Mouse (Mus musculus) kidney, adult 2 months (tissue): ENCODE results near the gene Rasa2. TPM values are rescaled to one million over a fixed set of nuclear protein-coding genes. Genes with fewer than 3 reads are reported as not detected.
A peak's percentile ranks its signal among the peaks of the same experiment; 100 is the strongest.

Source experiments
- DNase-seq: peaks from one replicate; pipeline ENCODE4 v3.0.0; 2021
- H3K27ac ChIP-seq: fragments of 200-500 bp; 2 replicates; pipeline ENCODE4 v1.5.1; 2012; ENCODE audit warnings: low read depth, low read length, control low read depth, inconsistent platforms; ENCODE audit not compliant: insufficient read depth
- H3K27me3 ChIP-seq: fragments of 200-500 bp; replicated peaks from 2 replicates; pipeline ENCODE4 v1.6.1; 2012; ENCODE audit warnings: mild to moderate bottlenecking, moderate library complexity, low read length, inconsistent platforms; ENCODE audit not compliant: control insufficient read depth, insufficient read depth
- H3K36me3 ChIP-seq: fragments of 200-500 bp; 2 replicates; pipeline ENCODE4 v1.6.1; 2012; ENCODE audit warnings: mild to moderate bottlenecking, moderate library complexity, low read length, inconsistent platforms; ENCODE audit not compliant: control insufficient read depth, insufficient read depth
- H3K4me1 ChIP-seq: fragments of 200-500 bp; 2 replicates; pipeline ENCODE4 v1.6.1; 2011; ENCODE audit warnings: low read length; ENCODE audit not compliant: control insufficient read depth, insufficient read depth
- H3K4me3 ChIP-seq: fragments of 200-500 bp; 2 replicates; pipeline ENCODE4 v1.5.1; 2011; ENCODE audit warnings: mild to moderate bottlenecking, low read depth, low read length, control low read depth; ENCODE audit not compliant: insufficient read depth
- CTCF ChIP-seq: fragments of 200-500 bp; conservative IDR thresholded peaks from 2 replicates; pipeline ENCODE4 v1.5.1; 2011; ENCODE audit warnings: low read depth, mild to moderate bottlenecking, control low read depth, low read length, moderate library complexity, mixed read lengths; ENCODE audit not compliant: insufficient read depth, insufficient read length
- POLR2A ChIP-seq: fragments of 200-500 bp; IDR thresholded peaks from one replicate; pipeline ENCODE4 v1.6.1; 2011; ENCODE audit warnings: low read depth, low read length, control low read depth
- WGBS: fragments of 180-500 bp; shearing (Covaris S2); methylation state at CpG from one replicate; pipeline ENCODE4 v1.1.7; 2018; 5-methylcytosine and 5-hydroxymethylcytosine counted together
- polyA plus RNA-seq: library from polyadenylated mRNA; depleted of rRNA; stranded (reverse); fragments of >200 nt; gene quantifications from 2 replicates; pipeline ENCODE4 v1.2.3, GENCODE M21; 2012

The Rasa2 gene
- polyA plus RNA-seq, 1 experiment = 3.5 TPM

DNA sequence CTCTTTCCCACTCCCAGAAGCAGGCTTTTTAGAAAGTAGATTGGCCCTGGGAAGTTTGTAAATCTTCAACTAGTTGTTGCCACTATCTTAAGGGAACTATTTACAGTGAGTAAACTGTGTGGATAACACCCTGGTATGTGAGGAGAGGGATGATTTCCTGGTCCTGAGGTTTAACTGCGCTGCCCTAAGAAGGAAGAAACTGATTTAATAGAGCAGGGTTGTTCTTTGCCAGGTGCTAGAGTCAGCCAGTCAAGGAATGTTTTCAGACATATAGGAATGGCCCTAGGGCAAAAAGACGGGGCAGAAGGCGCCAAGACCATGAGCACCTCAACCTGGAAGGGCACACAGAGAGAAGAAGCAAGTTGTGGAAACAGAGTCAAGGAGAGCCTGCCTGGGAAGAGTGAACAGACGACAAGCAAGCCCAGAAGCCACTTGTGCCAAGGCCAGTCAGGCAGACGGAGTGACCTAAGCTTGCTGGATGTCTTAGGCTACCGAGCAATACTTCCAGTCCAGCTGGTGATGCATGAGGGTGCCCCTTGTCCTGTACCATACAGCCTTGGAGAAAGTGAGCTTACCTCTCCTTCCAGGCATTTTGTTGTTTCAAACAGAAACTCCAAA, 765 bp upstream of the Rasa2 start:
- Histone ChIP-seq H3K4me3 (peak overlapping the region; percentile 87; the same call in 1 of the 2 replicates), H3K36me3 (no peaks in the 10 kb centered on the region), H3K27ac (peak overlapping the region; percentile 62), H3K27me3 (no peaks in the 10 kb centered on the region), H3K4me1 (peaks cover 21% of the 10 kb centered on the region)
- TF ChIP-seq POLR2A (no peak), CTCF (no peak)
- WGBS = 39% methylated on average over 6 of the region's 6 CpGs
- DNase-seq = peak; percentile 51

DNA sequence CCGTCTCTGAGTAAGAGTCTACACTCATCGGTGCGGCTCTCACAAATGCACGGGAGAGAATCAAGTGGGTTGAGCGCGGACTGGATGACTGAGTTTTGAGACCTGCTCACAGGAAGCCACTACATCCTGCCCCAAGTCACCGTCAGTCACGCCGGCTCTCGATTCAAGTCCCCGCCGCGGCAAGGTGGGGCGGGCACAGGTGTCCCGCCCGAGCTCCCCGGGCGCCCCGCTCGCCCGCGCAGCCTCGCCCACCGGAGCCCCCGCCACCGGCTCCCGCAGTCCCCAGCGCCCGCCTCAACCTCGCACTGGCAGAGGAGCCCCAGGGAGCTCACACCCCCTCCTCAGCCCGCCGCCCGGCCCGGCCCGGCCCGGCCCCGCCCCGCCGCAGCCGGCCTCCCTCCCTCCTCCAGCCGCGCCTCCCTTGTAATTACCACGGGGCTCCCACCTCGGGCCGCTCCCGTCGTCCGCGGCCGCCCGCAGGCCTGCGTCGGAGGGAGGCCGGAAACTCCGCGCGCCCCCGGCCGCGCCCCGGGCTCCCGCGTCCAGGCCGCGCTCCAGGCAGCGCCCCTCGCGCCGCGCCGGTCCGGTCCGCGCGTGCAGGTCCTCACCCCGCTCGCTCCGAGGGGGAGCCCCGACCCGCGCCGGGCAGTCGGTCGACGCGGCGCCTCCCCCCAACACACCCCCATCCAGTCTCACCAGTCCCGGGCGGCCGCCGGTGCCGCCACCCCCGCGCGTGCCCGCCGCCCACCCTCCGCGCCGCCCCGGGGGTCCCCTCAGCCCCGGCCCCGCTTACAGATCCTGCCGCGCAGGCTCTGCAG, 637 bp downstream of the Rasa2 start:
- Histone ChIP-seq H3K4me1 (peaks cover 21% of the 10 kb centered on the region), H3K27me3 (no peaks in the 10 kb centered on the region), H3K27ac (peak overlapping the region; percentile 76), H3K36me3 (no peaks in the 10 kb centered on the region), H3K4me3 (peak overlapping the region; percentile 87)
- WGBS = under 1% methylated on average over 72 of the region's 105 CpGs
- TF ChIP-seq POLR2A (no peak), CTCF (no peak)
- peak; percentile 66 for DNase-seq

DNA sequence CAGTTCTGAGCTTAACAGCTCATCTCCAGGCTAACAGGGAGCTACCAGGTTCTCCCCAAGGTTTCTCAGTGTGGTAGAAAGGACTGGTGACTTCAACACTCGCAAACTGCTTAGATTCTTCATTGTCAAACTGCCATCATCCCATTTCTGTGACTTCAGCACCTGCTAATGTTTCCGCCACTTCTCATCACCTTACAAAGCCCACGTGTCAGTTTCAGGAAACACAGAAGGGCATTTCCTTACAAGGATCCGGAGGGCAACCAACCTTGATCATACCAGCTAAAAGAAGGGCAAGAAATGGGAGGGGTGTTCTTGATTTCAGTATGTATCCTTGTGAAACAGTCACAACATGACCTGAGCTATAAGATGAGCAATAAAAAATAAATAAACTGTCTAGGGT, 2.3 kb downstream of the Rasa2 start:
- H3K27me3 ChIP-seq = no peaks in the 10 kb centered on the region
- H3K36me3 ChIP-seq = no peaks in the 10 kb centered on the region
- H3K4me3 ChIP-seq = no peak overlapping the region
- H3K27ac ChIP-seq = no peak overlapping the region
- peaks cover 21% of the 10 kb centered on the region for H3K4me1 ChIP-seq
- TF ChIP-seq CTCF (no peak), POLR2A (no peak)
- DNase-seq = no peak
- 47% methylated on average over 4 of the region's 4 CpGs for WGBS

DNA sequence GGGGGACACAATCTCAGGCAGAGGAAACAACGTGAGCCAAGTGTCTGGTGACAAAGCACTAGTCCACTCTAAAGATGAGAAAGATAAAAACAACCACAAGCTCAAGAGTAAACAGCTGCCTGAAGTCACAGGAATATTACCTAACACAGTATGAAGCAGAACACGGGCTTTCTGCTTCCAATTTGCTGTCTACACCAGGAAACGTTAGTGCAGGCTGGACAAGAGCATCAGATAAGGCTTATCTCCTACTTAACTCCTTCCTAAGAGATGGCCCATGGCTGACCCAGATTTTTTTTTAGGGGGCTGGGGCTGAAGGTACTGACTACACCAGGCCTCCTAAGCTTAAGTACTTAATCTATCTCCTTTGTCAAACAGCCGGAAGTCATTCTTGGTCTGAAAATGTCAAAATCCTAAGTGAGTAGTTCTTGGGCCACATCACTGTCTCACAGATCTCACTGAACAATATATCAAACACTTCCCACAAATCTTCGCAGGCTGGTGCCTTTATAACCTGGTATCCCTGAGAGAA, 3.8 kb downstream of the Rasa2 start:
- Histone ChIP-seq H3K4me1 (peaks cover 13% of the 10 kb centered on the region), H3K27ac (no peak overlapping the region; the same call in 1 of the 2 replicates), H3K4me3 (no peak overlapping the region), H3K27me3 (no peaks in the 10 kb centered on the region), H3K36me3 (no peaks in the 10 kb centered on the region)
- WGBS = 39% methylated on average over 5 of the region's 5 CpGs
- TF ChIP-seq CTCF (no peak), POLR2A (no peak)
- DNase-seq = no peak

DNA sequence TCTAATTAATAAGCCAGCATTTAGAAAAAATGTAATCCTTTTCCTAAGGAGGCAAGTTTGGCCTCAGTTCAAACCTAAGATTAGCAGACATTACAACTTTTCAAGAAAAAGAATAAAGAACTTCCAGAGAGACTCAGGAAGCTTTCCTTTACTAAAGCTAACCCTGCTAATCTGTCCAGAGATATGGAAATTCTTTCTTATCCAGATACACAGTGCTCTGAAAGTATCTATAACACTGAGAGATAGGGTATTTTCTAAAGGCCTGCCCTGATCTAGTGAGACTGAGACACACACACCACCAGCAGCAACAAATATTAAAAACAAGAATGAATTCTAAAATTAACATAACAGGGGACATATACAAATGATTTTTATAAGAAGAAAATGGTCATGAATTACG, 4.4 kb downstream of the Rasa2 start:
- H3K27ac ChIP-seq = no peak overlapping the region
- no peaks in the 10 kb centered on the region for H3K27me3 ChIP-seq
- H3K4me3 ChIP-seq = no peak overlapping the region
- no peak for DNase-seq
- H3K36me3 ChIP-seq = no peaks in the 10 kb centered on the region
- TF ChIP-seq CTCF = no peak
- TF ChIP-seq POLR2A = no peak
- WGBS = 70% methylated on average over 1 of the region's 1 CpGs
- H3K4me1 ChIP-seq = peaks cover 9% of the 10 kb centered on the region; the same call in 1 of the 2 replicates

DNA sequence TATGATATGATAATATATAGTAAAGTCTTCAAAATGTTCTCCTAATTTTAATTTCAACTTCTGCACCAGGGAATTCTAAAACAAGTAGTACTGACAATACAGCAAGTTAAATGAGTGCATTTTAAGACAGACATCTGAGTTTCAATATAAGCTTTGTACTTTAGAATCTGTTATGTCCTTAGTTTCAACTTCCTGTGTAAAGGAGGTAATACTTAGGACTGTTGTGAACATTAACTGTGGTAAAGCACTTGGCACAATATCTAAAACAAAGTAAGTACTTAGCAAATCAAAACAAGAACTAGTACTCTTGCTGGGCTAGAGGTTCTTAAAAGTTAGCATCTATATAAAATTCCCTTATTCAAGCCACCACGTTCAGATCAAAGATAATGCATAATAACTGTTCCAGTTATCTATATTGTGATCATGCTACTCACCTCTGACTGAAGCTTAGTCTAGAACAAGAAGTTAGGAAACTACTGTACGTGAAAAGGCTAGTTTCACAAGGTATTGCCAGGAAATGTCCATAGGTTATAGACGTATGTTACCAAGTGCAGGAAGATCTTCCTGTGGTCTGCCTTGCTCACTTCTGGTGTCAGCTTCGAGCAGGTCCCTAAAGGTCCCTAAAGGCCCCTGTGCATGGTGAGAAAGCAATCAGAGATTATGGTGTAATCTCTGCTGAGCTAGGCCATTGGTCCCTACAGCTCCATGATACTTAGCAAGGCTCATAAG, 12.8 kb downstream of the Rasa2 start:
- WGBS = 70% methylated on average over 4 of the region's 4 CpGs
- TF ChIP-seq CTCF = no peak
- no peak for TF ChIP-seq POLR2A
- Histone ChIP-seq H3K27ac (peak overlapping the region; percentile 38; the same call in 1 of the 2 replicates), H3K36me3 (no peaks in the 10 kb centered on the region), H3K4me3 (no peak overlapping the region), H3K27me3 (no peaks in the 10 kb centered on the region), H3K4me1 (peaks cover 14% of the 10 kb centered on the region)
- DNase-seq = no peak
